Mouse (Mus musculus): ENCODE data around the gene Gm49383. TPM values are rescaled to one million over a fixed set of nuclear protein-coding genes. Genes with fewer than 3 reads are reported as not detected.
"Not testable (repeated sequence)": the region's sequence is repeated elsewhere in the genome, so short reads cannot be mapped to it uniquely, and the experiment has no call there.

Gm49383 gene
- polyA plus RNA-seq, 2 experiments from 2014 or later = 8.3 to 10.7 TPM

DNA sequence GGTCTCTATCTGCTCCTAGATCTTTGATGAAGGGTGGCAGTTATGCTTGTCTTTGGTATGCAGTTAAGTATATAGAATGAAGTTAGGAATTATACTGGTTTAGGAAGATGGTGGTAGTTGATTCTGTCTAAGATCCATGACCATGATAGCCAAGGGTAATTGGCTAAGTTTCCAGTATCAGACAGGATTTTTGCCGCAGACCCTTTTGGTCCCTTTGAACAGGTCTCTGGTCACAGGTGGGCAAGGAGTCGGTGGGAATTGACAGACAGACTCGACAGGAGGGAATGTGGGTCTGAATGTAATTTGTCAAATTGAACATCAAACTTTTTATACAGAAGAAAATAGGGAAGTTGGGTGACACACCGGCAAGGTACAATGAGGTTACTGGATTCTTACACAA lies 33.3 kb downstream of the Gm49383 start:
- ATAC-seq = not testable (repeated sequence)

DNA sequence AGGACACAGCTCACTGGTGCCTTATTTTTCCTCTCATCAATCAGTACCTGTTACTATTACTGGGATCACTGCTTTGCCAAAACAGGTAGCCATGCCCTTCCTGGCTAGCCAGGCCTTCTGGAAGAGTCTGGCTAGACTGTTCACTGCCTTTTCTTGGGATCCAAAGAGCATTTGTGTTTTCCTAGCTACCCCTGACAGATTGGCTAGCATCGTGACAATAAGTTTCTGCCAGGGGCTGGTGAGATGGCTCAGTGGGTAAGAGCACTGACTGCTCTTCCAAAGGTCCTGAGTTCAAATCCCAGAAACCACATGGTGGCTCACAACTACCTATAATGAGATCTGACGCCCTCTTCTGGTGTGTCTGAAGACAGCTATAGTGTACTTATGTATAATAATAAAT lies 36.2 kb downstream of the Gm49383 start:
- ATAC-seq = not testable (repeated sequence)

DNA sequence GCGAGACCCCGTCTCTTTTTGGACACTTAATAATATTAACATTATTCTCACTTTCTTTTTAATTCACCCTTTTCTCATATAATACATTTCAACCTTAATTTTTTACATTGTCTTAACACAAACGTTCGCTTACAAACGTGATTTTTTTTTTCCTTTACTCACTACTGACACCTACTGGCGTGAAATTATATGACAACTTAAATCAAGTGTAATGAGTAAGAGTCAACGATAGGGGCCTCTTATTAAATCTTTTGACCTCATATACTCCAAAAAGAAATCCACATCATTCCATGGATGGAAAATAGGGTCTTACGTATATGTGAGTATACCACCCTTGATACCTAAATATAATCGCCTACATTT lies 37.3 kb downstream of the Gm49383 start:
- ATAC-seq = peak; percentile 48

DNA sequence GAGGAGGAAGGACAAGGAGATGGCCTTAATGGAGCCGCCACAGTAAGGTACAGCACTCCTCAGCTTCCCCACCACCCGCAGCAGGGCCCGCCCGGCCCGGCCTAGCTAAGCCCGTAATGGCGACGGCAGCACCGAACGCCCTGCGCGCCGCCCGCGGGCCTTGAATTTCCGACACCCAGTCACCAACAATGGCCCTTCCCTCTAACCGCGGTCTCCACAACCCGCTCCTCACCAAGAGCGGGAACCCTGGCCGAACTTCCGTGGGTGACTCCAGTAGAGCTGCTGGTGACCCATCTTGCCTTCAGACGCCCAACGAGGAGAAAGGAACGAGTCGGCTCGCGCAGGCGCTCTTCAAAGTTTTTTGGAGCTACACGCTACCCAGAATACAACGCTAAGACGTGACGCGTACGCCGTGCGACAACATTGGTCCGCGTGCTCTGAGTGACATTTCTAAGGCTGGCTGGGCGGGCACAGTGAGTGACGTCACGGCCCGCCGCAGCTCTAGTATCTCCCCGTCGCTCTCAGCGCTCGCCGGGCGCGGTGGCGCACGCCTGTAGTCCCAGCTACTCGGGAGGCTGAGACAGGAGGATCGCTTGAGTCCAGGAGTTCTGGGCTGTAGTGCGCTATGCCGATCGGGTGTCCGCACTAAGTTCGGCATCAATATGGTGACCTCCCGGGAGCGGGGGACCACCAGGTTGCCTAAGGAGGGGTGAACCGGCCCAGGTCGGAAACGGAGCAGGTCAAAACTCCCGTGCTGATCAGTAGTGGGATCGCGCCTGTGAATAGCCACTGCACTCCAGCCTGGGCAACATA lies 37.9 kb downstream of the Gm49383 start, which contains the start of gene Rps29:
Gene Rps29 (minus strand): TSS at position 422 of the 813 bp plus-strand sequence.
- ATAC-seq = peak; percentile 94

DNA sequence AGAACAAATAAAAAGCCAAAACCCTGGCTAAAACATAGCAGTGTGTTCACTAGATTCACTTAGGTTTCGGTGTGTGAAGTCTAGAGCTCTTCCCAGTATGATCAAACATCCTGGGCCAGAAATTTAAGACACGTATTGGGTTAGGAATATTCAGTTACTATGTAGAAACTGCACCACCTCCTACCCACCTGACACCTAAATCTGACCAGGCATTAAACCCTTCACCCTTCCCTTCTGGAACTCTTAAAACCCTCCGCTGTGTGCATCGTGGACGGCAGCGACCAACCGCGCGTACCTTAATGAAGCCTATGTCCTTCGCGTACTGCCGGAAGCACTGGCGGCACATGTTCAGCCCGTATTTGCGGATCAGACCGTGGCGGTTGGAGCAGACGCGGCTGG lies 38.5 kb downstream of the Gm49383 start:
- peak; percentile 5 for ATAC-seq

DNA sequence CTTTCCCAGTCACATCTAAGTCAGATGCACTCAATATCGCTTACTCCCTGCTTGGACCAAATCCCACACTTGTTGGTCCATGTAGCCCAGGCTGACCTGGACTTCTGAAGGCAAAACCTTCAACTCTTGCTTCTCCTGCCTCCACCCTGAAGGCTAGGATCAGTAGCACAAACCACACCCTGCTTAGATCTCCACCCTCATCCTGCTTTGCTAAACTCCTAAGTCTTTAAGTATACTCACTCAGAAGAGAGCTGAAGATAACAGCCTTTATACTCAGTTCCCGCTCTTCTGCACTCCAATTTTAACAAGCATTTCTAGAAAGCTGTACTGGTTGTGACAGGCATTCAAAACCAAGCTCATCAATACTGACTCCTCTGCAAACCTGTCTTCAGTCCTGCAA lies 39.8 kb downstream of the Gm49383 start:
- no peak for ATAC-seq

DNA sequence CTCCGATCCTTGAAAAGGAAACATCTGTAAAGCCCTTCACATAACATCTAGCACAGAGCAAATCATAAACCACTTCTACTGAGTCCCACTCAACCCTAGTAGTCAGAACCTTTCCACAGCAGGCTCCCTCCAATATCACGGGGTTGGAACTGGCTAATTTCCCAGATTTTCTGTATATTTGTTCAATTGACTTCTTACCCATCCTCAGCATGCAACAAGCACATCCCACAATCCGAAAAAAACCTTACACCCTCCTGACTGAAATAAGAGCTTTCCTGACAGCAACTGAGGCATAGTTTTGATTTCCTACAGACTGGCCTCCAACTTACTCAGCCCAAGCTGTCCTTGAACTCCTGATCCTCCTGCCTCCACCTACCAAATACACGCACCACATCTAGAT lies 40.5 kb downstream of the Gm49383 start:
- ATAC-seq = no peak

DNA sequence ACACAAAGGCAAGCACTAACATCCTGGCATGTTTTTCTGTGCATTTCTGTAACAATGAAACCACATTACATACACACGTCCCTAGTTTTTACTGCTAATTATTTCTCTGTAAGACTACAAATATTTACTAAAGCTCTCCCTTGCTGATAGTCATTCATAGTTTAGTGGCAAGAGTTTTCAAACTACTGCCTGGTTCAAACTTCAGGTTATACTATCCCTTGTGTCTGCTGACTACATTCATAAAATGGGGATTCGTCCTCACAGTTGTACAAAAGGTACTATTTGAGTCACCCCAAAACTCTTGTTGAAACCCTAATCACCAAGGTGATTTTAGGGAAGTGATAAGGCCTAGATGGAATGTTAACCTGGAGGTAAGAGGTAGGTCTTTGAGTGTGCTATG lies 41.0 kb downstream of the Gm49383 start:
- ATAC-seq = no peak

DNA sequence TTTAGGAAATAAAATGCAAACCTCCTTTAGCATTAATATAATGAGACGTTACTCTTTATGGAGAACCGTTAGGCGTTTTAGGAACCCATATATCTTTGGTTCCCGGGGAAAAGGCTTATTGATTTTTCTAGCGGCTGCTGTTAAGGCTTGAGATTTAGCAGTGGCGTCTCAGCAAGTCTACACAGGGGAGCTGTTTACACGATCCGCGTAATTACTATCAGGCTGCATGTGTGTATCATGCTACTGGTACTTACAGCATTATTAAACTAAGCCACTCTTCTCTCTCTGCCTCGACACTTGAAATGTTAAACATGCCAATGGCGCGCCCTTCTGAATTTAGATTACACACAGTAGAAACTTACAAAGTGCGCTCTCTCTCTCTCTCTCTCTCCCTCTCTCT lies 46.9 kb downstream of the Gm49383 start:
- no peak for ATAC-seq

DNA sequence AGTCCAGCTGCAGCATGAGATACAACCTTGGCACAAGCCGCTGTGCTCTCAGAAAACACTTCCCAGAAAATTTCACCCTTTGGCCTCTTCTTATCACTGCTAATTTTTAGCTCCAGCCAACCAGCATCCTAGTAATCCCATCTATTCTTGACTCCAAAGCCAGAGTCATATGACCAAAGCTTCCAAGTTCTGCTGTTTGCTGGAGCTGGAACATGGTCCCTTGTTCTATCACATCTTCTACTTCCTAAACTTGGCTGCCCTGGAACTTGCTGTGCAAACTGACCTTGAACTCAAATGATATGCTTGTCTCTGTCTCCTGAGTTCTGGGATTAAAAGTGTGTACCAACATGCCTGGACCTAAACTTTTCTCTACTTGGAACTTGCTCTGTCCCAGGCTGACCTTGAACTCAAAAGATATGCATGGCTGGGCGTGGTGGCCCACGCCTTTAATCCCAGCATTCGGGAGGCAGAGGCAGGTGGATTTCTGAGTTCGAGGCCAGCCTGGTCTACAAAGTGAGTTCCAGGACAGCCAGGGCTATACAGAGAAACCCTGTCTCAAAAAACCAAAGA lies 49.7 kb downstream of the Gm49383 start:
- ATAC-seq = no peak

DNA sequence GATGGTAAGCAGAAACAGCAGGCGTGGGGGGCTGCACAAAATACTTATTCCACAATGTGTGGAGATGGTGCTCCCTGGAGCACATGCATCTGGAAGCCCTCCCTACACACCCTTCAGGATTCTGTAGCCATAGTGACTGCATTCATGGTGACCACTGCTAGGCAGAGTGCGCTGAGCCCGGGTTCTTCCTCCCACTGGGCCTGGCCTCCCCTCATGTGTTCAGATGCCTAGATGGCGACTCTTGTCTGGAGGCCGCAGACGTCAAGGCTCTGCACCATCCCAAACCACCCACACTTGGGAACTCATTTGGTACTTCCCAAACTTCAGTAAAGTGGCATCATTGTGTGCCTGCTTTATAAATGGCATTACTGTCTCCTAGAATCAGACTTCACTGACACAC lies 53.4 kb downstream of the Gm49383 start:
- ATAC-seq = no peak

DNA sequence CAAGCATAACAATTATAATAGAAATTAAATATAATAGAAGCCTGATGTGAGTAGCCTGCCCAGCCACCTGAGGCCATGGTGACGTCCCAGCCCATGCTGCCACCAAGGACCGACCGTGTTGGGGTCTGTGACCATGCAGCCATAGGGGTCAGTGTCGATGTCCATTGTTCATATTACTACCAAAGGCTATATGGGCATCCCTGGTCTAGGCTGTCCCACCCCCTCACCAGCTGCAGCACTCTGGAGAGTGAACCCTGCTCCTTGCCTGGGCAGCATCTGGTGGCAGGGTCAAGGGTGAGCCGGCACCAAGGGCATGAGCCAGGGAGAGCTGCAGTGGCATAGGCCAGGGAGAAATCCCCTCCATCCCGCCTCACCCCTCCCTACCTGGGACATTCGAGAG lies 57.1 kb downstream of the Gm49383 start:
- ATAC-seq = no peak

DNA sequence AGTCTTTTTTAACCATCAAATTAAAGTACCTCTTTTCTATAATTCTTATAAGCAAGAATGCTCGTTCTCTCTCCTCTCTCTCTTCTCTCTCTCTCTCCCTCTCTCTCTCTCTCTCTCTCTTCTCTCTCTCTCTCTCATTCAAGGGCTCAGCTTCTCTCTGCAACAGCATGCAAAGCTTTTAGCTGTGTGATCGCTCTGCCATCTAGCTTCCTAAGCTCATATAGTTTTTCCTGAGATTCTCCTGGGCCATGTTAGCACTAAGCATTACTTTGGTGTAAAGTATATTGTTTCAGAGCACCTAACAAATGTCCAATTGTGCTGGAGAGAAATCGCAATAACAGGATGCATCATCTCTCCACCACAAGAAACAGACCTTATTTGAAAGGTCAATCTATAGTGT lies 57.7 kb downstream of the Gm49383 start:
- ATAC-seq = no peak

Other genes with a start within 250 kb of the Gm49383 start
- gene Rps29, start 37.9 kb downstream of the Gm49383 start, polyA plus RNA-seq (2017; shearing (Covaris generic)) = 1,000 to 10,000 TPM; 2,079 to 4,258 TPM
- under 1 TPM; 0.70 to 0.71 TPM for gene Lrr1, start 28.3 kb downstream of the Gm49383 start, polyA plus RNA-seq (2017; shearing (Covaris generic))
- gene Rpl36al, start 13.0 kb downstream of the Gm49383 start, polyA plus RNA-seq (2017; shearing (Covaris generic)) = 100 to 1,000 TPM; 393 to 542 TPM
- gene Mgat2, start 12.9 kb downstream of the Gm49383 start, polyA plus RNA-seq (2017; shearing (Covaris generic)) = 10 to 100 TPM in 1 of 2 experiments, 1 to 10 TPM in 1; 7.0 to 18.8 TPM
- 1 to 10 TPM; 2.5 to 2.8 TPM for gene Dnaaf2, start 1.3 kb upstream of the Gm49383 start, polyA plus RNA-seq (2017; shearing (Covaris generic))
- 1 to 10 TPM; 8.1 to 8.9 TPM for gene Gm49384, start 7.2 kb upstream of the Gm49383 start, polyA plus RNA-seq (2017; shearing (Covaris generic))
- 1 to 10 TPM; 8.6 to 9.1 TPM for gene Pole2, start 31.1 kb upstream of the Gm49383 start, polyA plus RNA-seq (2017; shearing (Covaris generic))
- 10 to 100 TPM; 15.1 to 20.3 TPM for gene Klhdc1, start 44.1 kb upstream of the Gm49383 start, polyA plus RNA-seq (2017; shearing (Covaris generic))
- 10 to 100 TPM; 12.2 to 14.3 TPM for gene Klhdc2, start 99.6 kb upstream of the Gm49383 start, polyA plus RNA-seq (2017; shearing (Covaris generic))
- gene Nemf, start 160.1 kb upstream of the Gm49383 start, polyA plus RNA-seq (2017; shearing (Covaris generic)) = 100 to 1,000 TPM; 163 to 169 TPM
- gene Arf6, start 175.0 kb upstream of the Gm49383 start, polyA plus RNA-seq (2017; shearing (Covaris generic)) = 10 to 100 TPM; 27.8 to 79.0 TPM
- gene Gm9887, start 175.4 kb upstream of the Gm49383 start, polyA plus RNA-seq (2017; shearing (Covaris generic)) = under 1 TPM in 1 of 2 experiments, not detected in 1; 0.54 TPM

Data from CD4-positive, CD25-positive, alpha-beta regulatory T cell, adult 4 months (primary cell).